Mouse (Mus musculus) cortical plate, adult 2 months (tissue): ENCODE measurements around the gene Ythdc1.

Source experiments
- CTCF ChIP-seq: fragments of 200-500 bp; IDR thresholded peaks from 2 replicates; pipeline ENCODE4 v1.5.1; 2011; ENCODE audit warnings: mild to moderate bottlenecking, control low read depth, low read length; ENCODE audit not compliant: insufficient read depth; ENCODE audit errors: extremely low read depth
- POLR2A ChIP-seq: fragments of 200-500 bp; IDR thresholded peaks from 2 replicates; pipeline ENCODE4 v1.6.1; 2011; ENCODE audit warnings: mild to moderate bottlenecking, low read length, control low read depth; ENCODE audit not compliant: insufficient read depth; ENCODE audit errors: extremely low read depth

GRCm38 (mm10) chr5:86792807-86793206, 11.2 kb upstream of the Ythdc1 start:
- TF ChIP-seq CTCF (no peak), POLR2A (no peak)
